Mouse (Mus musculus) regulatory T cell (primary cell): ENCODE results near the gene F830045P16Rik.
"Not testable (repeated sequence)": the region's sequence is repeated elsewhere in the genome, so short reads cannot be mapped to it uniquely, and the experiment has no call there.

Source experiments
- in situ Hi-C: fragments of 300-600 bp; cut with MboI, MseI; formaldehyde crosslinking; loops from one replicate; pipeline ENCODE4 v1.15.1; 2025; ENCODE audit warnings: high pct_unique_total_duplicates

F830045P16Rik gene

GRCm38 (mm10) chr2:129489496-129490285 is 46.7 kb downstream of the F830045P16Rik start:
- in situ Hi-C loops: no loop called here

DNA sequence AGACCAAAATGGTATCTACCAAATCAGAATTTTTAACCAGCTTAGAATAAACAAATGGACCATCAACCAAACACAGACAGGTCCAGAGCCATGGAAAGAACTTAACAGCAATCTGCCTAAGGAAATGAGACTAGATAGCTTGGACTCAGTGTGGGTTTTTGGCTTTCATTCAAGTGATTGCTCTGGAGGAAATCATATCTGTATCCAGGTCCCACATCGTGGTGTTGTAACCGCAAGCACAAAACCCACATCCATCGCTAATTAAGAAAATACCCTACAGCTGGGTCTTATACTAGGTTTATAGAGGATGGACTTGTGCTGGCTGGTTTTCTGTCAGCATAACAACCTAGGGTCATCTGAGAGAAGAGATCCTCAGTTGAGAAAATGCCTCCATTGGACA is 53.3 kb downstream of the F830045P16Rik start:
- in situ Hi-C loops: no loop called here

- in situ Hi-C loops: no loop called here
Measured at GRCm38 (mm10) chr2:129471905-129472304, 64.5 kb downstream of the F830045P16Rik start.

GRCm38 (mm10) chr2:129470839-129471238 is 65.6 kb downstream of the F830045P16Rik start:
- in situ Hi-C loops: no loop called here

- in situ Hi-C loops: not testable (repeated sequence)
Measured at GRCm38 (mm10) chr2:129438772-129439171, 97.6 kb downstream of the F830045P16Rik start.

DNA sequence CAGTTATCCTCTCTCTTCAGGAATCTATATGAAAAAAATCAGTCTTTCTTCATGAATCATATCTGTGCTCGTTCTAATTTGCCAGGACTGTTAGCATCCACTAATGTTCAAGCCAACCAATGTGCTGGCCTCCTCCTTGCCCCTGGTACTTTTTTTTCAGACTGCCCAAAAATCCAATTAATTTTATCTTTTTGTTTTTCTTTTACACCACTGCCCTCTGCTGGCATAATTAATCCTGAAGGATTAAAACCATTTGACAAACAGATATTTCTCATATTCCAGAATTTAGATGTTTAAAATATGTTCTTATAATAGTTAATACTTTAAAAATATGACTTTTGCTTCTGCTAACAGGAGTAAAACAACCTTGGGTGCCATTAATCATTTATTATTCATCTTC is 101.2 kb downstream of the F830045P16Rik start:
- in situ Hi-C loops: no loop called here

DNA sequence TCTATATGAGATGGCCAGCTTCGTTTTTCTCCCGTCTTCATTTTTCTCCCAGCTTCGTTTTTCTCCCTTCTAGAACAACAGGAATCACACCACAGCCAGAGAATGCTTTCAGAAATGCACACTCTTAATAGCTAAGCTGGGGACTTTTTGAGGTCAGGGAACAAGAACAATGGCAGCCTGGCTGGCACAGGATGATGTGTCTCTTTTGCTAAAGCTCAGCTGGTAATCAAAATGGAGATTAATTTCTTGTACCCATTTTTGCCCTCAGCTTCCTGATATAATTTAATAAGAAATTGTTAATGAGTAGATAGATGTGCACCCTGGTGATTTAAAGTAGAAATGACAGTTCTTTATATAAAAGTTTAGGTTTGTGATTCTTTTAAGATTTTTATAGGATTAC is 112.7 kb downstream of the F830045P16Rik start:
- in situ Hi-C loops: no loop called here

DNA sequence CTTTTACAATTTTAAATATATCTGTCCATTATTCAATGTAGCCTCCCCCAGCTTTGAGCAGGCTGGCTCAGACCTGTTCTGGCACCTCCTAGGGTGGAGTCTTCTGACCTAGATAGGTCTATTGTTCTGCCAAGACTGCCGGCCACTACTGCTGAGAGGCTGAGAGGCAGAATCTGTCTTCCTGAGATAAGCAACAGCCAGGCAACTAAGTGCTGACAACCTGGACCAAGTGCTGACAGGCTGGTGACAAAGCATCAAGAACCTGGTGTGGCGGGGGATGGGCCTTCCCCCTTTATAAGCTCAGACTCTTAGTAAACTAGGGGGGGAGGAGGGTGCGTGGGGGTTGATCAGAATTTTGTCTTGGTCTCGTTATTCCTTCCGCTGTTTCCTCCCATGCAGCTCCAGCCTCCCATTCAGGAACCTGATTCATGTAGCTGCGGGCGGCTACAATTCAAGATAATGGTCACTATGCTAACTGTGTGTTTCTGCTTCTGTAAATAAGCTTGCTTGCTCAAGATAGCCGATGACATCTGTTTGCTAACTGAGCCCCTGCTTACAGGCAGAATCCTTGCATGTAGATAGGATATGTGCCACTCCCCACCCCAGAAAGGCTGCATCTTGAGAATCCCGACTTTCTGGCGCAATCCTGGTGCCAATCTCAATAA is 115.4 kb downstream of the F830045P16Rik start:
- in situ Hi-C loops: no loop called here

GRCm38 (mm10) chr2:129419361-129419880 is 117.0 kb downstream of the F830045P16Rik start:
- in situ Hi-C loops: no loop called here

DNA sequence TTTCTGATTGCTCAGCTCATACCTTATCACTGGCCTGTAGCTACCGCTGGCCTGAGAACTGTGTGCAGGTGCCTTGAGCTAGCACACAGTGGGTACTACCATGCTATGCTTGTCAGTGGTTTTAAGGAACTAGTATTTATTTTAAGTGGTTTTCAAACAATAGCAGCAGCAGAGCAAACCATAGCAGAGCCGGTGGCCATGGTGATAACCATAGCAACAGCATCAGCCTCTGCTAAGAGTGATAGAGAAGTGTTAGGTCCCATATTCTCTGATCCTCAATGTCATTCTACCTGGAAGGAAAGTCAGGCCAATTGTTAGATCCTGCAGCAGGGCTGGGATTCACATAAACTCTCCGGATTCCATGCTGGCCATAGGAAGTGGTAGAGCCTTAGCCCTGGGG is 121.8 kb downstream of the F830045P16Rik start:
- in situ Hi-C loops: no loop called here

DNA sequence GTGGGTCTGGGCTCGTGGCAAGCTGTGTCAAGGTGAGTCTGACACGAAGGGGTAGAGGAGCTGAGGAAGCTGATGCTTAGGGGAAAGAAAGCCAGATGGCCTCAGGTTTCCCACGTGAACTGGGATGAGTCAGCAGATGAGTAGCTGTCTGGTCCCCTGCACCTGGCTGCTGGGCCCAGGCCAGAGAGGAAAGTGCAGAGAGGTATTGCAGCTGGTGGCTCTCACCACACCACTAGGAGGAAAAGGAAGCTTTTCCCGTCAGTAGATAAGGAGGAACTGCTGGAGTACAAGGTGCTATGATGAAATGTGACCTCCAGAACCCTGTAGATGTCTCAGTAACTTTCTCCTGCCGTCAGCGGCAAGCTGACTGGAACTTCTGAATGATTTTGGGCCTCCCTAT is 122.9 kb downstream of the F830045P16Rik start:
- in situ Hi-C loops: no loop called here

- in situ Hi-C loops: no loop called here
Measured at GRCm38 (mm10) chr2:129411651-129412050, 124.8 kb downstream of the F830045P16Rik start.

DNA sequence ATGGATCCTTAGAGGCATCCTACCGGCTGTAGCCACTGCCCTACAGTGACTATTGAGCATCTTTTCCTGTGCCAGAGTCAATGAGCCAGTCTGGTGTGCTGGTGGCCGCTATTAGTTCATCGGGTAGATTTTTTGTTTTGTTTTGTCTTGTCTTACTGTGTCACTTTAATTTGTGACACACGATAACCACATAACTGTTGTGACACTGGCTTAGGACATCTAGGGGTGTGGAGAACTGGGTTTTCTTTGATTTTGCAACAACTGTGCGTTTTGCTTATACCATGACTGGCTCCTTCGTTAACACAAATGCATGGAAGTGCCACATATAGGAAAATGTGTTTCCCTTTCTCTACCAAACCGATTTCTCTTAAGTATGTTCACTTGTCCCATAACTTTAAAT is 126.1 kb downstream of the F830045P16Rik start:
- in situ Hi-C loops: no loop called here

GRCm38 (mm10) chr2:129408476-129408875 is 127.9 kb downstream of the F830045P16Rik start:
- in situ Hi-C loops: no loop called here
